Mouse (Mus musculus): Measurements from ENCODE around the gene Cacna1b.

- TF ChIP-seq EP300 (IDR thresholded peaks at IDR 0.05; ENCODE audit: low read depth): no peak
- TF ChIP-seq CTCF (IDR thresholded peaks at IDR 0.05; ENCODE audit: low read depth): no peak
Measured at GRCm38 (mm10) chr2:24762446-24762960, 449 bp downstream of the Cacna1b start.
